Mouse (Mus musculus): ENCODE results near the gene Brip1. TPM values are rescaled to one million over a fixed set of nuclear protein-coding genes. Genes with fewer than 3 reads are reported as not detected.
A peak's percentile ranks its signal among the peaks of the same experiment; 100 is the strongest.

The Brip1 gene
- polyA plus RNA-seq (2014; fragmentation: Nextera tagmentation; extraction: Ambion mirVana): 15.4 and 17.0 TPM in 2 replicates

GRCm38 (mm10) chr11:86201037-86201786, at the start of gene Brip1:
Gene Brip1, minus strand, starts transcription at chr11:86201193.
- TF ChIP-seq CTCF (IDR thresholded peaks at IDR 0.05; ENCODE audit: low read depth): peak; percentile 14; the same call in 1 of the 2 replicates
- Histone ChIP-seq H3K4me2 (peak within 1 kb of the TSS; percentile 72), H3K4me3 (ENCODE audit: low read depth, low read length) (peak within 1 kb of the TSS; percentile 87), H3K27me3 (ENCODE audit: insufficient read depth, low read length) (no peaks in the 10 kb centered on the region), H3K4me1 (ENCODE audit: insufficient read depth) (0 out of 2 replicates have a peak, but pooled peaks cover 4% of the 10 kb centered on the region), H3K27ac (ENCODE audit: low read depth) (peak within 1 kb of the TSS; percentile 93), H3K9me3 (ENCODE audit: low read depth, low read length) (0 out of 2 replicates have a peak, but pooled peaks cover 4% of the 10 kb centered on the region), H3K9ac (peak within 1 kb of the TSS; percentile 89), H3K36me3 (ENCODE audit: insufficient read depth) (peaks cover 43% of the 10 kb centered on the region)
- WGBS: under 1% methylated on average over 60 of the region's 60 CpGs
- DNase-seq: peak; percentile 99
- ATAC-seq (ENCODE audit: insufficient read depth): peak; percentile 99

DNA sequence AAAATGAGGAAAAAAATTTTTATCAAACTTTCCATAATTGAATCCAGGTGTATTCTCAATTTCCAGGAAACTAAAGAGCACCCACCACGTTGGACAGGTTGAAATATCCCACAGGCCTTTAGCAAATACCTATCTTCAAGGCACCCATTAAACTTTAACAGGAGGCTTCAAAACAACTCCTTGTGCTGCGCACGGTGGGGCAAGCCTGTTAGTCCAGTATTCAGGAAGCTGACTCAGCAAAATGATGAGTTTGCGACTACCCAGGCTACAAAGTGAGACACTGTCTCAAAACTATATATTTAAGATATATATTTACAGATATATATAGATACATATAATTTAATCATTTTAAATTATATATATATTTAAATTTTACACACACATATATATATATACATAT, 31.5 kb upstream of the Brip1 start:
- H3K36me3 ChIP-seq (ENCODE audit: insufficient read depth): peaks cover 68% of the 10 kb centered on the region
- no peak overlapping the region for H3K9ac ChIP-seq
- no peak for TF ChIP-seq CTCF (IDR thresholded peaks at IDR 0.05; ENCODE audit: low read depth)
- no peaks in the 10 kb centered on the region for H3K27me3 ChIP-seq (ENCODE audit: insufficient read depth, low read length)
- H3K27ac ChIP-seq (ENCODE audit: low read depth): no peak overlapping the region
- WGBS: 66% methylated on average over 4 of the region's 4 CpGs
- DNase-seq: no peak
- H3K4me2 ChIP-seq: no peak overlapping the region
- no peak overlapping the region for H3K4me3 ChIP-seq (ENCODE audit: low read depth, low read length)
- ATAC-seq (ENCODE audit: insufficient read depth): no peak
- H3K9me3 ChIP-seq (ENCODE audit: low read depth, low read length): no peaks in the 10 kb centered on the region
- no peaks in the 10 kb centered on the region for H3K4me1 ChIP-seq (ENCODE audit: insufficient read depth)

GRCm38 (mm10) chr11:86231781-86232350, 30.9 kb upstream of the Brip1 start:
- ATAC-seq (ENCODE audit: insufficient read depth): no peak
- H3K4me1 ChIP-seq (ENCODE audit: insufficient read depth): no peaks in the 10 kb centered on the region

GRCm38 (mm10) chr11:86226646-86227180, 25.7 kb upstream of the Brip1 start:
- Histone ChIP-seq H3K4me2 (no peak overlapping the region), H3K4me3 (ENCODE audit: low read depth, low read length) (no peak overlapping the region), H3K9me3 (ENCODE audit: low read depth, low read length) (no peaks in the 10 kb centered on the region), H3K36me3 (ENCODE audit: insufficient read depth) (peaks cover 78% of the 10 kb centered on the region), H3K27ac (ENCODE audit: low read depth) (no peak overlapping the region), H3K27me3 (ENCODE audit: insufficient read depth, low read length) (no peaks in the 10 kb centered on the region), H3K9ac (no peak overlapping the region), H3K4me1 (ENCODE audit: insufficient read depth) (no peaks in the 10 kb centered on the region)
- no peak for ATAC-seq (ENCODE audit: insufficient read depth)
- WGBS: 81% methylated on average over 8 of the region's 8 CpGs
- DNase-seq: no peak
- no peak for TF ChIP-seq CTCF (IDR thresholded peaks at IDR 0.05; ENCODE audit: low read depth)

More at GRCm38 (mm10) chr11:86231781-86232350, 30.9 kb upstream of the Brip1 start:
- peaks cover 69% of the 10 kb centered on the region for H3K36me3 ChIP-seq (ENCODE audit: insufficient read depth)
- no peak overlapping the region for H3K4me3 ChIP-seq (ENCODE audit: low read depth, low read length)
- H3K9ac ChIP-seq: no peak overlapping the region
- no peaks in the 10 kb centered on the region for H3K9me3 ChIP-seq (ENCODE audit: low read depth, low read length)
- TF ChIP-seq CTCF (IDR thresholded peaks at IDR 0.05; ENCODE audit: low read depth): no peak
- no peak overlapping the region for H3K27ac ChIP-seq (ENCODE audit: low read depth)
- 94% methylated on average over 13 of the region's 13 CpGs for WGBS
- no peak for DNase-seq
- H3K4me2 ChIP-seq: no peak overlapping the region
- no peaks in the 10 kb centered on the region for H3K27me3 ChIP-seq (ENCODE audit: insufficient read depth, low read length)

GRCm38 (mm10) chr11:86225761-86226160, 24.8 kb upstream of the Brip1 start:
- H3K36me3 ChIP-seq (ENCODE audit: insufficient read depth): peaks cover 78% of the 10 kb centered on the region
- H3K4me2 ChIP-seq: no peak overlapping the region
- no peaks in the 10 kb centered on the region for H3K4me1 ChIP-seq (ENCODE audit: insufficient read depth)
- no peak overlapping the region for H3K27ac ChIP-seq (ENCODE audit: low read depth)
- 86% methylated on average over 4 of the region's 4 CpGs for whole genome bisulfite sequencing
- ATAC-seq (ENCODE audit: insufficient read depth): no peak
- H3K9ac ChIP-seq: no peak overlapping the region
- no peaks in the 10 kb centered on the region for H3K9me3 ChIP-seq (ENCODE audit: low read depth, low read length)
- H3K4me3 ChIP-seq (ENCODE audit: low read depth, low read length): no peak overlapping the region
- no peaks in the 10 kb centered on the region for H3K27me3 ChIP-seq (ENCODE audit: insufficient read depth, low read length)
- TF ChIP-seq CTCF (IDR thresholded peaks at IDR 0.05; ENCODE audit: low read depth): no peak
- DNase-seq: no peak

- WGBS: 86% methylated on average over 1 of the region's 1 CpGs
- no peak overlapping the region for H3K27ac ChIP-seq (ENCODE audit: low read depth)
- no peak overlapping the region for H3K4me2 ChIP-seq
- peaks cover 76% of the 10 kb centered on the region for H3K36me3 ChIP-seq (ENCODE audit: insufficient read depth)
- no peak overlapping the region for H3K4me3 ChIP-seq (ENCODE audit: low read depth, low read length)
- no peak overlapping the region for H3K9ac ChIP-seq
- ATAC-seq (ENCODE audit: insufficient read depth) (no peak), DNase-seq (no peak)
- TF ChIP-seq CTCF (IDR thresholded peaks at IDR 0.05; ENCODE audit: low read depth): no peak
- no peaks in the 10 kb centered on the region for H3K27me3 ChIP-seq (ENCODE audit: insufficient read depth, low read length)
- H3K4me1 ChIP-seq (ENCODE audit: insufficient read depth): no peaks in the 10 kb centered on the region
- H3K9me3 ChIP-seq (ENCODE audit: low read depth, low read length): no peaks in the 10 kb centered on the region
Observed at GRCm38 (mm10) chr11:86211803-86212202, 10.8 kb upstream of the Brip1 start.

DNA sequence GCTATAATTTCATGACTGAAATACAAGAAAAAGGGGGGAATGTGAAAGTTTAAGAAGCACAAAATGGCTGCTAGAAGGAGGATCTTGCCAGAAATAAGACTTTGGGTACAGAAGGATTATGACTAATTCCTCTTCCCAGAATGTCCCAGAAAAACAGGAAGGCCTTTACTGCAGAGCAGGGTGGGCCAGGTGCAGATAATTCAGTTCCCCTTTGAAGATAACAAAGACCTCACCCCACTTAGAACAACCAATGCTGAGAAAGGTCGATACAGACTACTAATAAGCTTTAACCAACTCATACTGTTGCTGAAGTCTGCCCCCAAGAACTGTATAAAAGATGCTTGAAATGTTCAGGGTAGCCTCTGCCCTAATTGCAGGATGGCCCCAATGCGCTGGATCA, 8.1 kb upstream of the Brip1 start:
- no peak for DNase-seq
- Histone ChIP-seq H3K4me3 (ENCODE audit: low read depth, low read length) (no peak overlapping the region), H3K9me3 (ENCODE audit: low read depth, low read length) (0 out of 2 replicates have a peak, but pooled peaks cover 3% of the 10 kb centered on the region), H3K27me3 (ENCODE audit: insufficient read depth, low read length) (no peaks in the 10 kb centered on the region), H3K27ac (ENCODE audit: low read depth) (no peak overlapping the region), H3K9ac (no peak overlapping the region), H3K36me3 (ENCODE audit: insufficient read depth) (peaks cover 79% of the 10 kb centered on the region), H3K4me1 (ENCODE audit: insufficient read depth) (no peaks in the 10 kb centered on the region), H3K4me2 (no peak overlapping the region)
- no peak for TF ChIP-seq CTCF (IDR thresholded peaks at IDR 0.05; ENCODE audit: low read depth)
- no peak for ATAC-seq (ENCODE audit: insufficient read depth)
- 93% methylated on average over 2 of the region's 2 CpGs for WGBS
